Mouse (Mus musculus): ENCODE measurements around the gene Slc38a2.

Gene Slc38a2

GRCm38 (mm10) chr15:96718466-96718865, 18.9 kb upstream of the Slc38a2 start:
- no peak for DNase-seq (ENCODE audit: low spot score in 2 of 2)

- no peak for DNase-seq (ENCODE audit: low spot score in 2 of 2)
These were observed 17.7 kb upstream of the Slc38a2 start for GRCm38 (mm10) chr15:96717181-96717580.

- DNase-seq (ENCODE audit: low spot score in 2 of 2), result no peak
These were observed 16.8 kb upstream of the Slc38a2 start for GRCm38 (mm10) chr15:96716371-96716770.

GRCm38 (mm10) chr15:96715692-96716080, 16.2 kb upstream of the Slc38a2 start:
- no peak for DNase-seq (ENCODE audit: low spot score in 2 of 2)

- no peak for DNase-seq (ENCODE audit: low spot score in 2 of 2)
These were observed 15.7 kb upstream of the Slc38a2 start for GRCm38 (mm10) chr15:96715079-96715691.

GRCm38 (mm10) chr15:96714676-96715016, 15.1 kb upstream of the Slc38a2 start:
- no peak for DNase-seq (ENCODE audit: low spot score in 2 of 2)

- DNase-seq (ENCODE audit: low spot score in 2 of 2), result no peak
These were observed 14.5 kb upstream of the Slc38a2 start for GRCm38 (mm10) chr15:96713758-96714675.

GRCm38 (mm10) chr15:96712338-96712737, 12.8 kb upstream of the Slc38a2 start:
- DNase-seq (ENCODE audit: low spot score in 2 of 2), result no peak

GRCm38 (mm10) chr15:96711664-96712063, 12.1 kb upstream of the Slc38a2 start:
- DNase-seq (ENCODE audit: low spot score in 2 of 2), result no peak

- DNase-seq (ENCODE audit: low spot score in 2 of 2), result no peak
These were observed 11.0 kb upstream of the Slc38a2 start for GRCm38 (mm10) chr15:96710352-96711114.

GRCm38 (mm10) chr15:96709491-96710351, 10.2 kb upstream of the Slc38a2 start:
- peak; percentile 97 for DNase-seq (ENCODE audit: low spot score in 2 of 2)

- no peak for DNase-seq (ENCODE audit: low spot score in 2 of 2)
These were observed 9.5 kb upstream of the Slc38a2 start for GRCm38 (mm10) chr15:96708976-96709490.

GRCm38 (mm10) chr15:96708428-96708827, 8.9 kb upstream of the Slc38a2 start:
- no peak for DNase-seq (ENCODE audit: low spot score in 2 of 2)

- DNase-seq (ENCODE audit: low spot score in 2 of 2), result no peak
These were observed 8.4 kb upstream of the Slc38a2 start for GRCm38 (mm10) chr15:96707936-96708335.

GRCm38 (mm10) chr15:96702466-96703031, 3.0 kb upstream of the Slc38a2 start:
- DNase-seq (ENCODE audit: low spot score in 2 of 2), result no peak

- DNase-seq (ENCODE audit: low spot score in 2 of 2), result no peak
These were observed 1.2 kb upstream of the Slc38a2 start for GRCm38 (mm10) chr15:96700766-96701165.

- peak; percentile 67 to 69 for DNase-seq (ENCODE audit: low spot score in 2 of 2)
These were observed 677 bp downstream of the Slc38a2 start for GRCm38 (mm10) chr15:96698658-96699448.

GRCm38 (mm10) chr15:96697901-96698657, 1.5 kb downstream of the Slc38a2 start:
- no peak for DNase-seq (ENCODE audit: low spot score in 2 of 2)

Data from right cerebral cortex, postnatal 36 days (tissue).